Mouse (Mus musculus) limb, embryonic 11.5 days (tissue): ENCODE data around the gene Ctdnep1. TPM values are rescaled to one million over a fixed set of nuclear protein-coding genes. Genes with fewer than 3 reads are reported as not detected.

Experiments
- ATAC-seq: fragments of 200-750 bp; cut with Nextera tagmentation; 2 replicates; pipeline ENCODE4 v1.8.0; 2017; ENCODE audit warnings: low read depth; ENCODE audit not compliant: insufficient number of reproducible peaks, low FRiP score, low TSS enrichment
- DNase-seq: peaks from one replicate; pipeline ENCODE4 v3.0.0-alpha.2; 2015; ENCODE audit warnings: low spot score
- H3K27ac ChIP-seq: fragments of 300-500 bp; sonication (generic); replicated peaks from 2 replicates; pipeline ENCODE4 v1.5.1; 2014; ENCODE audit warnings: low read depth, mild to moderate bottlenecking, low read length
- H3K27me3 ChIP-seq: fragments of 300-500 bp; sonication (generic); 2 replicates; pipeline ENCODE4 v1.6.1; 2014; ENCODE audit warnings: mild to moderate bottlenecking, low read length, mixed read lengths; ENCODE audit not compliant: control insufficient read depth, insufficient read depth
- H3K36me3 ChIP-seq: fragments of 300-500 bp; sonication (generic); 2 replicates; pipeline ENCODE4 v1.6.1; 2014; ENCODE audit warnings: mild to moderate bottlenecking, low read length, moderate library complexity, mixed read lengths; ENCODE audit not compliant: control insufficient read depth, insufficient read depth
- H3K4me1 ChIP-seq: fragments of 300-500 bp; sonication (generic); 2 replicates; pipeline ENCODE4 v1.6.1; 2014; ENCODE audit warnings: low read length, mixed read lengths; ENCODE audit not compliant: control insufficient read depth, insufficient read depth
- H3K4me2 ChIP-seq: fragments of 300-500 bp; sonication (generic); 2 replicates; pipeline ENCODE4 v1.6.1; 2014; ENCODE audit warnings: low read depth, mild to moderate bottlenecking, moderate library complexity; ENCODE audit not compliant: severe bottlenecking
- H3K4me3 ChIP-seq: fragments of 300-500 bp; sonication (generic); 2 replicates; pipeline ENCODE4 v1.5.1; 2014; ENCODE audit warnings: low read depth, low read length
- H3K9ac ChIP-seq: fragments of 300-500 bp; sonication (generic); 2 replicates; pipeline ENCODE4 v1.6.1; 2014; ENCODE audit warnings: mild to moderate bottlenecking, low read length
- H3K9me3 ChIP-seq: fragments of 300-500 bp; sonication (generic); 2 replicates; pipeline ENCODE4 v1.6.1; 2016; ENCODE audit warnings: low read length; ENCODE audit not compliant: control insufficient read depth
- whole genome bisulfite sequencing: fragments of 180-500 bp; shearing (Covaris S2); extraction: QIAGEN DNeasy Blood & Tissue Kit; methylation state at CpG from one replicate; pipeline ENCODE4 v1.1.7; 2014; 5-methylcytosine and 5-hydroxymethylcytosine counted together
- polyA plus RNA-seq: library from polyadenylated mRNA; unstranded; fragments of >200 nt; fragmentation: Nextera tagmentation; extraction: Ambion mirVana; gene quantifications from 2 replicates; pipeline ENCODE4 v1.2.1, GENCODE M21; 2014

Gene Ctdnep1
- polyA plus RNA-seq, 1 experiment from 2014 or later: 27.6 TPM

DNA sequence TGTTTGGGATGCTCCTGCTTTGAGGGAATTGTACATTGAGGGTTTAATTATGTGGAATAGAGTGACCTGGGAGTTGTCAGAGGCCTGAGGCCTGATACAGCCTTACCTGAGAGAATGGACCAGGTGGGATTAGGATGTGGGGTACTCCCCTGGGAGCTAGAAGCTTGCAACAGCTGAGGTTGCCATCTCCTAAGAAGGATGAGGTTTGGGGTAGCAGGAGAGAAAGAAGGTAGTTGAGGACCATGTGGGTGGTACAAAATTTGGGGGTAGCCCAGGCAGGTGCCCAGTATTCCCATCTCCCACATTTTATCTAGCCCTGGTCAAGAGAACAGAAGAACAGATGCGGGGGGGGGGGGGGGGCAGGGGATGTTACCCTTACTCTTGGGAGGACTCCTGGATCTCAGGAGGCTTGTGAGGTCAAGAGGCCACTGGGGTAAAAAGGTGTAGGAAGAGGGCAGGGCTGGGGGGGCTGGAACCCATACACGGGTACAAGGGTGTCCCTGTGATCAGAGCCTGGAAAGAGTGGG lies 38.6 kb downstream of the Ctdnep1 start:
- H3K36me3 ChIP-seq: no peaks in the 10 kb centered on the region
- DNase-seq: no peak

DNA sequence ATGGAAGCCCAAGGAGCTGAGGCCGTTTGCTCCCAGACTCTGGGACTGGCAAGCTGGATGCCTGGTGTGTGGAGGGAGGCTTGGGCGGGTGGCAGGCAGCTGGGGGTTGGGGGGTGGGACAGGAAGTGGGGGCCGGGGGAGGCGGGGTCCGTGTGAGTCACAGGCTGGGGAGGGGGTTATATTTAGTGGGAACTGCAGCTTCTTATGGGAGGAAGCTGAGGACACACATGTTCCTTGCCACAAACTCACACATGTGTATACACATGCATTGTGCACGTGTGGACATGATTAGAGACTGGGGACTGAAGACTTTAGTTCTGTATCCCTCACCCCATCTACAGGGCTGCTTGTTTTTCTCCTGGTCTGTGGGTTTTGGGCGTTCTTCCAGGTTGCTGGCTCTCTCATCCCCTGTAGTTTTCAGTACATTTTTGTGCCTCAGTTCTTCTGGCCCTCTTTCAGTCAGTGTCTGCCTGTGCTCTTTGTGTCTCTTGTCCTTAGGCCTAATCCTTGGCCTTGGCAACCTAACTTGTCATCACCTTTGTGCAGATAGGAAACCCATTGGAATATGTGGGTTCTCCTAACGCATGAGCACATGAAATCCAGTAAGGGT lies 39.2 kb downstream of the Ctdnep1 start:
- peaks cover 45% of the 10 kb centered on the region for H3K4me1 ChIP-seq
- 15% methylated on average over 8 of the region's 8 CpGs for WGBS
- DNase-seq: no peak

More for the DNA sequence above, 38.6 kb downstream of the Ctdnep1 start:
- ATAC-seq: no peak
- WGBS: 17% methylated on average over 2 of the region's 2 CpGs
- H3K9me3 ChIP-seq: no peaks in the 10 kb centered on the region
- H3K27me3 ChIP-seq: no peaks in the 10 kb centered on the region
- peak overlapping the region; percentile 59 for H3K4me2 ChIP-seq
- H3K4me1 ChIP-seq: peaks cover 48% of the 10 kb centered on the region
- peak overlapping the region; percentile 77 for H3K27ac ChIP-seq
- no peak overlapping the region for H3K9ac ChIP-seq
- peak overlapping the region; percentile 47 for H3K4me3 ChIP-seq

DNA sequence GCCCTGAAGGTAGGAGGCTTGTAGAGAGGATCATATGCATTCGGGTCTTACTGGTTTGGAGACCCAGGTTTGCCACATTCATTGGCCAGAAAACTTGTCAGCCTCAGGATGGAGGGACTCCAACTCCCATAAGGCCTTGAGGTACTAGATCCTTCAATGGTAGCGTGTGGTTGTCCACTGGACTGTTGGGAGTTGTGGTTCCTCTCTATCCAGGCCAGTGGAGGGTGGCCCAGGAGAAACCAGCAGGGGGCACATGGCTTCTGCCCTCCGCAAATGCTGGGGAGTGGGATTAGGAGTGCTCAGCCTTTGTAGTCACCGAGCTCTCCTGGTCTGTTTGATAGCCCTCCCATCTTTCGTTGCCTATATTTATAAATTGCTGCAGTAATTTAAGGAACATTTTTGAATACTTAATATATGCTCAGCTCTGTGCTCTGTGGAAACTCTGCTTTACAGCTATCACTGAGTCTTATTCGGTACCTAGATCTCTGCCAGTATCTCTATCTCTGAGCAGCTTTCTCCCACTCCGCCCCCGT lies 39.8 kb downstream of the Ctdnep1 start:
- DNase-seq (peak; percentile 81), ATAC-seq (peak; percentile 82)
- no peaks in the 10 kb centered on the region for H3K27me3 ChIP-seq
- H3K4me3 ChIP-seq: peak overlapping the region; percentile 47
- H3K36me3 ChIP-seq: no peaks in the 10 kb centered on the region
- H3K9me3 ChIP-seq: no peaks in the 10 kb centered on the region
- peaks cover 50% of the 10 kb centered on the region for H3K4me1 ChIP-seq
- H3K9ac ChIP-seq: peak overlapping the region; percentile 19; the same call in 1 of the 2 replicates
- 0 out of 2 replicates have a peak overlapping the region, but pooled peaks have one; percentile 30 for H3K27ac ChIP-seq
- peak overlapping the region; percentile 59 for H3K4me2 ChIP-seq
- 0% methylated on average over 8 of the region's 8 CpGs for WGBS

More for the DNA sequence above, 39.2 kb downstream of the Ctdnep1 start:
- peak overlapping the region; percentile 47 for H3K4me3 ChIP-seq
- H3K27ac ChIP-seq: peak overlapping the region; percentile 77
- H3K27me3 ChIP-seq: no peaks in the 10 kb centered on the region
- no peak overlapping the region; the same call in 1 of the 2 replicates for H3K9ac ChIP-seq
- no peaks in the 10 kb centered on the region for H3K9me3 ChIP-seq
- peak overlapping the region; percentile 59 for H3K4me2 ChIP-seq
- no peaks in the 10 kb centered on the region for H3K36me3 ChIP-seq
- ATAC-seq: no peak

DNA sequence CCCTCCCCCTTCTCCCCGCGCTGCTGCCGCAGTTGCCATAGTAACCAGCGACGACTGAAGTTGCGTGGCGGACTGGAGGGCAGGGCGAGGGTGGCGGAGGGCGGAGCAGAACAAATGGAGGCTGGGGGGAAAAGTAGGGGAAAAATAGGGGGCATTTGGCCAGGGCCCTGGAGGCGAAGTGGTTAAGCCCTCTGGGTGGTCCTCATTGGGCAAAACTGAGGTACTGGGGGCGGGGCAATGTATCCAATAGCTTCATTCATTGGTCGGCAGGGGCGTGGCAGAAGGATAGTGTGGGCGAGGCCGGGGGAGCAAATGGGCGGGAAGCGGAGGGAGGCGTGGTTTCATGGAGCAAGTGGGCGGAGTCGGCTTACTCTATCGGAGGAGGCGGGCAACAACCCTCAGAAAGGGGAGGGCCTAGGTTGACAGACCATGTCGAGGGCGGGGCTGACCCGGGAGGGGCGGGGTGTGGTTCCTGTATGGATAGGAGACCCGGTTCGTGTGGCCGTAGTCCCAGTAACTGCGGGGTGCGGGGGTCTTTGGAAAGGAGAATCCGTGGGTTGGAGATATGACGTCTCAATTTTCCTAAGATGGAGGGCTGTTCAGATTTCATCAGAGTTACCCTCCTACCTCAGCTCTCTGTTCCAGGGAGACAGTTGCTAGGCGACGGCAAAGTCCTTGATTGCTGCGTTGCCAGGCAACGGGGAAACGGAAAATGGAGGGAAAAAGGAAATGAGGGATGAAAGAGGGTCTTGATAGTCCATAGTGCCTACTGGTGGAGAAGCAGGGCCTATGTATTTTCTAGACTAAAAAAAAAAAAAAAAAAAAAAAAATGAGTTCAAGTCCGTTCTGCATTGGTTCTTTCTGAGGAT lies 40.5 kb downstream of the Ctdnep1 start:
- no peak overlapping the region; the same call in 1 of the 2 replicates for H3K9ac ChIP-seq
- 2% methylated on average over 40 of the region's 40 CpGs for WGBS

DNA sequence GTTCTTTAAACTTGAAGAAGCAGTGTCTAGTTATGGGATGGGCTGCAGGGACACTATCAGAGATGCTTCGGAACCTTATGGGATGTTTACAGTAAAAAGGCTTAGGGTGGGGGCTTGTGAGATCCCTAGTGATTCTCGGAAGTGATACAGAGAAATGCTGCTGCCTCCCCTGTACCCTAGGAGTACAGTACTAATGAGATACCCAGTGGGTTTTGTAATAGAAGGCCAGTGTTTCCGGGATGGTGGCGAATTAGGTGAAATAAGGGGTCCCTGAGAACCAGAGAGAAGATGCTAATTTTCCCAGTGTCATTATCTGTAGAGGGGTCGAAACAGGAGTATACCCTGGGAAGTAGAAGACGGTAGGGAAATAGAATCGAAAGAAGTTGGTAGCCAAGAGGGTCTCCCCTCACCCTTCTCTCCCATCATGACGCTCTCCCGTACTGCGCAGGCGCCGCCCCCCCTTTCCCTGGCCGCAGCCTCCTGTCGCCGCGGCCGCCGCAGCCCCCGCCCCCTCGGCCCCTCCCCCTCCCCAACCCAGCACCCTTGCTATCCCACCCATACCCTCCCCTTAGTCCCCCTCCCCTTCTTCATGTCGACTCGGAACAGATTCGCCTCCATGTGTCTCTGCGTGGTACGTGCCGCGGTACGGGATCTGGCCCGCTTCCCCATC lies 42.7 kb downstream of the Ctdnep1 start:
- H3K4me1 ChIP-seq: peaks cover 62% of the 10 kb centered on the region
- H3K9ac ChIP-seq: peak overlapping the region; percentile 13
- H3K4me2 ChIP-seq: peak overlapping the region; percentile 55
- H3K27ac ChIP-seq: no peak overlapping the region
- DNase-seq: peak; percentile 70
- WGBS: 8% methylated on average over 19 of the region's 29 CpGs
- no peak for ATAC-seq
- H3K27me3 ChIP-seq: no peaks in the 10 kb centered on the region
- H3K9me3 ChIP-seq: no peaks in the 10 kb centered on the region
- peak overlapping the region; percentile 32 for H3K4me3 ChIP-seq
- no peaks in the 10 kb centered on the region for H3K36me3 ChIP-seq

More for the DNA sequence above, 40.5 kb downstream of the Ctdnep1 start:
- H3K9me3 ChIP-seq: no peaks in the 10 kb centered on the region
- H3K27me3 ChIP-seq: no peaks in the 10 kb centered on the region
- peak; percentile 99 for DNase-seq
- ATAC-seq: peak; percentile 67
- H3K4me3 ChIP-seq: peak overlapping the region; percentile 47
- no peaks in the 10 kb centered on the region for H3K36me3 ChIP-seq
- peaks cover 57% of the 10 kb centered on the region for H3K4me1 ChIP-seq
- H3K27ac ChIP-seq: 0 out of 2 replicates have a peak overlapping the region, but pooled peaks have one; percentile 30
- H3K4me2 ChIP-seq: peak overlapping the region; percentile 59

DNA sequence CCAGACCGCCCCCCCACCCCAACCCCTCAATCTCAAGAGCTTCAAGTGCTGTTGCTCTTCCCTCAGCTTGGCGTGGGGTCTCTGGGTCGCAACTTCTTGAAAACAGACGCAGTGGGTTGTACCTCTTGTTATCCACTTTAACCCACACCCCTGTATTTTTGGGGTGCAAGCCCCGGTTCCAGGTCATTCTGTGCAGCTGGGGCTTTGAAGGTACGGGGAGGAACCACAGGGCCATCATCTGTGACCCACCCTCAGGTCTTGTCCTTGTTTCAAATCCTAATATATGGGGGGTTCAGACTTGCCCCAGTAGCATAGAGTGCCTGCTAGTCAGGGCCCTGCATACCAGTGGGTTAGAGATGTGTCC lies 43.2 kb downstream of the Ctdnep1 start:
- no peak for ATAC-seq
- Histone ChIP-seq H3K4me1 (peaks cover 63% of the 10 kb centered on the region), H3K4me3 (peak overlapping the region; percentile 32), H3K9ac (no peak overlapping the region; the same call in 1 of the 2 replicates), H3K9me3 (no peaks in the 10 kb centered on the region), H3K27ac (no peak overlapping the region), H3K27me3 (no peaks in the 10 kb centered on the region), H3K4me2 (peak overlapping the region; percentile 55), H3K36me3 (no peaks in the 10 kb centered on the region)
- no peak for DNase-seq
- 17% methylated on average over 6 of the region's 6 CpGs for WGBS

DNA sequence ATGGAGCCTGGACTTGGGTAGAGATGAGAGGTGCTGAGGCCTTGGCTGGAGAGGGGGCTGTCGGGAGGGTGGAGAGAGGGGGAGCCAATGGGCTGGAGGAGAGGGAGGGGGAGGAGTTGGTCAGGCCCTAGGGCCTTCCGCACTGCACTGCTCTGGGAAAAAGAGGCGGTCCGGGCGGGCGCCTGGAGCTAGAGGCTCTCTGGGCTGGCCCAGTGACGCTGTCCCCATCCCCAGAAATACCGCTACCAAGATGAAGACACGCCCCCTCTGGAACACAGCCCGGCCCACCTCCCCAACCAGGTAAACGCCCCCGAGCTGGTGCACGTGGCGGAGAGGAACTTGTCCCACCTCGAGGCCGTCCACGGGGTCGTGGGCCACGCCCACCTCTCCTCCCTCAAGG lies 45.7 kb downstream of the Ctdnep1 start:
- Histone ChIP-seq H3K4me3 (no peak overlapping the region; the same call in 1 of the 2 replicates), H3K36me3 (peaks cover 8% of the 10 kb centered on the region), H3K27me3 (no peaks in the 10 kb centered on the region), H3K4me2 (peak overlapping the region; percentile 45), H3K27ac (0 out of 2 replicates have a peak overlapping the region, but pooled peaks have one; percentile 8), H3K4me1 (peaks cover 59% of the 10 kb centered on the region), H3K9ac (no peak overlapping the region), H3K9me3 (no peaks in the 10 kb centered on the region)
- peak; percentile 77 for DNase-seq
- WGBS: under 1% methylated on average over 14 of the region's 19 CpGs
- ATAC-seq: peak; percentile 68
